Mouse (Mus musculus) MEL (cell line): Measurements from ENCODE around the gene Gm49387. TPM values are rescaled to one million over a fixed set of nuclear protein-coding genes. Genes with fewer than 3 reads are reported as not detected.
A peak's percentile ranks its signal among the peaks of the same experiment; 100 is the strongest.

Experiments used
- DNase-seq: peaks from one replicate; pipeline ENCODE4 v3.0.0; 2011; ENCODE audit warnings: low read depth, low spot score
- H3K27ac ChIP-seq: 2 replicates; pipeline ENCODE4 v1.5.1; 2012; ENCODE audit warnings: low read depth, mild to moderate bottlenecking, control low read depth, low read length, moderate library complexity; ENCODE audit not compliant: control insufficient read depth
- H3K27me3 ChIP-seq, 2 experiments: fragments of 150-350 bp in 1 of 2; sonication (generic) in 1 of 2; 2 replicates each; pipeline ENCODE4 v1.6.1; 2012; ENCODE audit warnings: low read length in 2 of 2, mild to moderate bottlenecking in 2 of 2, improper control_type of control experiment in 1 of 2, moderate library complexity in 1 of 2; ENCODE audit not compliant: insufficient read depth in 2 of 2, control insufficient read depth in 1 of 2
- H3K36me3 ChIP-seq, 2 experiments: 2 replicates each; pipeline ENCODE4 v1.6.1; 2012 to 2014; ENCODE audit warnings: low read length in 2 of 2, improper control_type of control experiment in 1 of 2, inconsistent platforms in 1 of 2, mild to moderate bottlenecking in 1 of 2; ENCODE audit not compliant: insufficient read depth in 2 of 2, control insufficient read depth in 1 of 2
- H3K4me1 ChIP-seq, 2 experiments: fragments of 150-350 bp in 1 of 2; sonication (generic) in 1 of 2; 2 replicates each; pipeline ENCODE4 v1.6.1; 2012; ENCODE audit warnings: low read length in 2 of 2, improper control_type of control experiment in 1 of 2, mild to moderate bottlenecking in 1 of 2; ENCODE audit not compliant: insufficient read depth in 2 of 2, control insufficient read depth in 1 of 2
- H3K4me3 ChIP-seq, 2 experiments: fragments of 150-350 bp in 1 of 2; sonication (generic) in 1 of 2; 2 replicates each; pipeline ENCODE4 v1.5.1; 2012; ENCODE audit warnings: low read depth in 2 of 2, low read length in 2 of 2, mild to moderate bottlenecking in 2 of 2, moderate library complexity in 2 of 2, control low read depth in 1 of 2, improper control_type of control experiment in 1 of 2; ENCODE audit not compliant: control insufficient read depth in 1 of 2, insufficient read depth in 1 of 2
- H3K79me2 ChIP-seq: 2 replicates; pipeline ENCODE4 v1.6.1; 2012; ENCODE audit warnings: mild to moderate bottlenecking, low read length, moderate library complexity; ENCODE audit not compliant: control insufficient read depth, poor library complexity, insufficient read depth
- H3K9ac ChIP-seq: 2 replicates; pipeline ENCODE4 v1.6.1; 2012; ENCODE audit warnings: low read depth, mild to moderate bottlenecking, control low read depth, low read length, moderate library complexity; ENCODE audit not compliant: control insufficient read depth, poor library complexity, severe bottlenecking
- H3K9me3 ChIP-seq: fragments of 150-350 bp; sonication (generic); replicated peaks from 2 replicates; pipeline ENCODE4 v1.6.1; 2012; ENCODE audit warnings: mild to moderate bottlenecking, low read length, improper control_type of control experiment, moderate library complexity; ENCODE audit not compliant: insufficient read depth
- ELF1 ChIP-seq: IDR thresholded peaks from 2 replicates; pipeline ENCODE4 v1.6.1; 2014; ENCODE audit warnings: low read depth, mild to moderate bottlenecking, inconsistent platforms, low read length, improper control_type of control experiment, moderate library complexity
- GATA1 ChIP-seq: IDR thresholded peaks from 2 replicates; pipeline ENCODE4 v1.6.1; 2011; ENCODE audit warnings: low read depth, low read length, improper control_type of control experiment
- MYC ChIP-seq: IDR thresholded peaks from 2 replicates; pipeline ENCODE4 v1.6.1; 2011; ENCODE audit warnings: low read depth, mild to moderate bottlenecking, low read length, improper control_type of control experiment, moderate library complexity
- NELFE ChIP-seq: IDR thresholded peaks from 2 replicates; pipeline ENCODE4 v1.6.1; 2011; ENCODE audit warnings: low read depth, low read length, improper control_type of control experiment
- SIN3A ChIP-seq: IDR thresholded peaks from 2 replicates; pipeline ENCODE4 v1.6.1; 2012; ENCODE audit warnings: low read length, improper control_type of control experiment, inconsistent platforms
- TBP ChIP-seq: IDR thresholded peaks from 2 replicates; pipeline ENCODE4 v1.8.0; 2011; ENCODE audit warnings: low read depth, low read length, improper control_type of control experiment
- TCF12 ChIP-seq: IDR thresholded peaks from 2 replicates; pipeline ENCODE4 v1.6.1; 2014; ENCODE audit warnings: low read depth, mild to moderate bottlenecking, inconsistent platforms, low read length, improper control_type of control experiment, moderate library complexity
- USF1 ChIP-seq: IDR thresholded peaks from 2 replicates; pipeline ENCODE4 v1.6.1; 2014; ENCODE audit warnings: low read depth, mild to moderate bottlenecking, inconsistent platforms, low read length, improper control_type of control experiment, moderate library complexity
- polyA plus RNA-seq, 2 experiments: library from polyadenylated mRNA; stranded (reverse) in 1 of 2; unstranded in 1 of 2; fragments of >175 nt in 1 of 2; fragments of >200 nt in 1 of 2; gene quantifications; 2 replicates each; pipeline versions ENCODE4 v1.2.1 to v1.2.4; 2012; ENCODE audit warnings: low replicate concordance in 2 of 2, low read depth in 1 of 2; ENCODE audit not compliant: insufficient read length in 2 of 2, insufficient read depth in 1 of 2, missing spikeins in 1 of 2
- total RNA-seq: library from RNA; depleted of rRNA; stranded (reverse); fragments of 300-350 nt; gene quantifications from 2 replicates; pipeline ENCODE4 v1.2.3, GENCODE M21; 2012

Gene Gm49387
- total and polyA plus RNA-seq, 3 experiments = 0.14 TPM; not detected in 2

GRCm38 (mm10) chr14:31664100-31664902 lies 23.6 kb upstream of the Gm49387 start (continued):
- TF ChIP-seq TBP (peak; percentile 7; the same call in 1 of the 2 replicates), GATA1 (peak; percentile 74), NELFE (no peak), SIN3A (peak; percentile 80)

GRCm38 (mm10) chr14:31663376-31664099 lies 22.9 kb upstream of the Gm49387 start:
- H3K4me1 ChIP-seq = peaks cover 14 to 31% of the 10 kb centered on the region in 2 experiments

GRCm38 (mm10) chr14:31662555-31663211 lies 22.0 kb upstream of the Gm49387 start:
- Histone ChIP-seq H3K9ac (no peak overlapping the region), H3K4me3 (no peak overlapping the region), H3K9me3 (no peaks in the 10 kb centered on the region), H3K27ac (peak overlapping the region; percentile 89; the same call in 1 of the 2 replicates), H3K27me3 (no peaks in the 10 kb centered on the region), H3K4me1 (peaks cover 14 to 35% of the 10 kb centered on the region in 2 experiments), H3K79me2 (no peaks in the 10 kb centered on the region; the same call in 1 of the 2 replicates), H3K36me3 (peaks cover 0 to 23% of the 10 kb centered on the region in 2 experiments; a peak in 3 of 4 replicates)
- 0 out of 2 replicates have a peak, but pooled peaks have one; percentile 6 for TF ChIP-seq ELF1
- no peak for TF ChIP-seq TCF12
- no peak for DNase-seq

More at GRCm38 (mm10) chr14:31663376-31664099, 22.9 kb upstream of the Gm49387 start:
- peak overlapping the region; percentile 89; the same call in 1 of the 2 replicates for H3K27ac ChIP-seq
- H3K36me3 ChIP-seq = peaks cover 0 to 23% of the 10 kb centered on the region in 2 experiments; a peak in 3 of 4 replicates
- TF ChIP-seq MYC (no peak), USF1 (0 out of 2 replicates have a peak, but pooled peaks have one; percentile 10)
- DNase-seq = peak; percentile 34
- no peaks in the 10 kb centered on the region for H3K79me2 ChIP-seq
- H3K27me3 ChIP-seq = no peaks in the 10 kb centered on the region
- H3K9ac ChIP-seq = peak overlapping the region; percentile 24; the same call in 1 of the 2 replicates
- no peak overlapping the region for H3K4me3 ChIP-seq
- no peaks in the 10 kb centered on the region for H3K9me3 ChIP-seq
